Mouse (Mus musculus) heart, embryonic 14.5 days (tissue): ENCODE results near the gene Trim29. TPM values are rescaled to one million over a fixed set of nuclear protein-coding genes. Genes with fewer than 3 reads are reported as not detected.

Experiments
- ATAC-seq: fragments of 200-750 bp; cut with Nextera tagmentation; 2 replicates; pipeline ENCODE4 v1.8.0; 2017; ENCODE audit warnings: low read depth, moderate TSS enrichment; ENCODE audit not compliant: insufficient number of reproducible peaks, insufficient read depth, low FRiP score
- H3K27ac ChIP-seq, 2 experiments: fragments of 200-500 bp in 1 of 2; fragments of 300-500 bp in 1 of 2; sonication (generic) in 1 of 2; replicated peaks in 1 of 2; 2 replicates each; pipeline ENCODE4 v1.5.1; 2012 to 2014; ENCODE audit warnings: low read depth in 2 of 2, low read length in 2 of 2, control low read depth in 1 of 2, mild to moderate bottlenecking in 1 of 2, mixed read lengths in 1 of 2; ENCODE audit not compliant: control insufficient read depth in 1 of 2, insufficient read depth in 1 of 2
- H3K27me3 ChIP-seq: fragments of 300-500 bp; sonication (generic); 2 replicates; pipeline ENCODE4 v1.6.1; 2014; ENCODE audit warnings: mild to moderate bottlenecking, low read length, control low read depth; ENCODE audit not compliant: control insufficient read depth, insufficient read depth
- H3K36me3 ChIP-seq: fragments of 300-500 bp; sonication (generic); 2 replicates; pipeline ENCODE4 v1.6.1; 2014; ENCODE audit warnings: mild to moderate bottlenecking, control low read depth, low read length, mixed read lengths; ENCODE audit not compliant: control insufficient read depth, insufficient read depth
- H3K4me1 ChIP-seq, 2 experiments: fragments of 200-500 bp in 1 of 2; fragments of 300-500 bp in 1 of 2; sonication (generic) in 1 of 2; 2 replicates each; pipeline ENCODE4 v1.6.1; 2012 to 2014; ENCODE audit warnings: low read length in 2 of 2, control low read depth in 1 of 2, mixed read lengths in 1 of 2; ENCODE audit not compliant: control insufficient read depth in 2 of 2, insufficient read depth in 2 of 2
- H3K4me2 ChIP-seq: fragments of 300-500 bp; sonication (generic); 2 replicates; pipeline ENCODE4 v1.6.1; 2014; ENCODE audit warnings: mild to moderate bottlenecking, low read length
- H3K4me3 ChIP-seq, 2 experiments: fragments of 200-500 bp in 1 of 2; fragments of 300-500 bp in 1 of 2; sonication (generic) in 1 of 2; 2 replicates each; pipeline ENCODE4 v1.5.1; 2012 to 2014; ENCODE audit warnings: low read length in 2 of 2, mild to moderate bottlenecking in 2 of 2, control low read depth in 1 of 2, low read depth in 1 of 2, moderate library complexity in 1 of 2; ENCODE audit not compliant: control insufficient read depth in 1 of 2, insufficient read depth in 1 of 2
- H3K9ac ChIP-seq: fragments of 300-500 bp; sonication (generic); 2 replicates; pipeline ENCODE4 v1.6.1; 2014; ENCODE audit warnings: mild to moderate bottlenecking, low read length
- H3K9me3 ChIP-seq: fragments of 300-500 bp; sonication (generic); 2 replicates; pipeline ENCODE4 v1.6.1; 2016; ENCODE audit warnings: low read length, control low read depth; ENCODE audit not compliant: control insufficient read depth
- WGBS: fragments of 180-500 bp; shearing (Covaris S2); extraction: QIAGEN DNeasy Blood & Tissue Kit; methylation state at CpG from one replicate; pipeline ENCODE4 v1.1.7; 2014; 5-methylcytosine and 5-hydroxymethylcytosine counted together
- polyA plus RNA-seq: library from polyadenylated mRNA; unstranded; fragments of >200 nt; fragmentation: Nextera tagmentation; extraction: Ambion mirVana; gene quantifications from 2 replicates; pipeline ENCODE4 v1.2.1, GENCODE M21; 2014

The Trim29 gene
- polyA plus RNA-seq, 1 experiment from 2014 or later, result 0.09 TPM

GRCm38 (mm10) chr9:43286870-43287269 lies 23.8 kb upstream of the Trim29 start:
- H3K9ac ChIP-seq, result peak overlapping the region; percentile 18; the same call in 1 of the 2 replicates
- WGBS, result 3% methylated on average over 20 of the region's 20 CpGs
- H3K4me3 ChIP-seq, result 0 out of 4 replicates have a peak overlapping the region, but pooled peaks of 1 of the 2 experiments have one; percentile 9
- no peaks in the 10 kb centered on the region; a peak in 1 of 4 replicates for H3K4me1 ChIP-seq
- H3K36me3 ChIP-seq, result no peaks in the 10 kb centered on the region
- peaks cover 5% of the 10 kb centered on the region; the same call in 1 of the 2 replicates for H3K27me3 ChIP-seq
- ATAC-seq, result no peak
- H3K27ac ChIP-seq, result no peak overlapping the region
- H3K4me2 ChIP-seq, result peak overlapping the region; percentile 47
- no peaks in the 10 kb centered on the region for H3K9me3 ChIP-seq

- ATAC-seq, result no peak
- 87% methylated on average over 6 of the region's 6 CpGs for WGBS
- Histone ChIP-seq H3K27ac (no peak overlapping the region), H3K4me3 (no peak overlapping the region), H3K36me3 (no peaks in the 10 kb centered on the region), H3K9ac (no peak overlapping the region), H3K27me3 (no peaks in the 10 kb centered on the region), H3K4me2 (no peak overlapping the region), H3K4me1 (no peaks in the 10 kb centered on the region), H3K9me3 (no peaks in the 10 kb centered on the region)
Measured at GRCm38 (mm10) chr9:43293058-43293457, 17.6 kb upstream of the Trim29 start.

- Histone ChIP-seq H3K4me2 (no peak overlapping the region), H3K27ac (no peak overlapping the region), H3K4me1 (no peaks in the 10 kb centered on the region), H3K4me3 (no peak overlapping the region), H3K36me3 (no peaks in the 10 kb centered on the region), H3K9ac (no peak overlapping the region), H3K9me3 (no peaks in the 10 kb centered on the region), H3K27me3 (peaks cover 3% of the 10 kb centered on the region)
- 57% methylated on average over 10 of the region's 10 CpGs for WGBS
- ATAC-seq, result no peak
Measured at GRCm38 (mm10) chr9:43300394-43300793, 10.3 kb upstream of the Trim29 start.

GRCm38 (mm10) chr9:43302989-43303388 lies 7.7 kb upstream of the Trim29 start:
- no peak overlapping the region for H3K27ac ChIP-seq
- H3K4me1 ChIP-seq, result no peaks in the 10 kb centered on the region
- no peaks in the 10 kb centered on the region for H3K36me3 ChIP-seq
- H3K4me3 ChIP-seq, result no peak overlapping the region
- 63% methylated on average over 4 of the region's 4 CpGs for WGBS
- peaks cover 3% of the 10 kb centered on the region for H3K27me3 ChIP-seq
- no peak overlapping the region for H3K4me2 ChIP-seq
- H3K9ac ChIP-seq, result no peak overlapping the region
- ATAC-seq, result no peak
- no peaks in the 10 kb centered on the region for H3K9me3 ChIP-seq

GRCm38 (mm10) chr9:43305882-43306281 lies 4.8 kb upstream of the Trim29 start:
- no peaks in the 10 kb centered on the region for H3K36me3 ChIP-seq
- H3K27ac ChIP-seq, result no peak overlapping the region
- ATAC-seq, result no peak
- peaks cover 7% of the 10 kb centered on the region for H3K27me3 ChIP-seq
- WGBS, result 43% methylated on average over 6 of the region's 6 CpGs
- no peaks in the 10 kb centered on the region for H3K9me3 ChIP-seq
- no peaks in the 10 kb centered on the region for H3K4me1 ChIP-seq
- no peak overlapping the region for H3K4me3 ChIP-seq
- no peak overlapping the region for H3K9ac ChIP-seq
- no peak overlapping the region for H3K4me2 ChIP-seq

- no peak overlapping the region for H3K27ac ChIP-seq
- 78% methylated on average over 6 of the region's 6 CpGs for WGBS
- no peak overlapping the region for H3K4me2 ChIP-seq
- H3K36me3 ChIP-seq, result no peaks in the 10 kb centered on the region
- H3K9ac ChIP-seq, result no peak overlapping the region
- peaks cover 8% of the 10 kb centered on the region for H3K27me3 ChIP-seq
- no peaks in the 10 kb centered on the region for H3K4me1 ChIP-seq
- ATAC-seq, result no peak
- H3K9me3 ChIP-seq, result no peaks in the 10 kb centered on the region
- no peak overlapping the region for H3K4me3 ChIP-seq
Measured at GRCm38 (mm10) chr9:43309087-43309872, 1.4 kb upstream of the Trim29 start.

- H3K4me1 ChIP-seq, result no peaks in the 10 kb centered on the region
- H3K36me3 ChIP-seq, result no peaks in the 10 kb centered on the region
- H3K27me3 ChIP-seq, result peaks cover 8% of the 10 kb centered on the region
- H3K9me3 ChIP-seq, result no peaks in the 10 kb centered on the region
- no peak overlapping the region for H3K9ac ChIP-seq
- H3K4me2 ChIP-seq, result no peak overlapping the region
- 87% methylated on average over 7 of the region's 7 CpGs for WGBS
- ATAC-seq, result no peak
- H3K27ac ChIP-seq, result no peak overlapping the region
- H3K4me3 ChIP-seq, result no peak overlapping the region
Measured at GRCm38 (mm10) chr9:43312190-43312589, 1.5 kb downstream of the Trim29 start.

- Histone ChIP-seq H3K27ac (no peak overlapping the region), H3K4me2 (no peak overlapping the region), H3K9ac (no peak overlapping the region), H3K36me3 (no peaks in the 10 kb centered on the region), H3K4me3 (no peak overlapping the region), H3K27me3 (peaks cover 8% of the 10 kb centered on the region), H3K9me3 (no peaks in the 10 kb centered on the region), H3K4me1 (no peaks in the 10 kb centered on the region)
- no peak for ATAC-seq
- 80% methylated on average over 3 of the region's 3 CpGs for WGBS
Measured at GRCm38 (mm10) chr9:43313805-43314204, 3.2 kb downstream of the Trim29 start.
